Mouse (Mus musculus) lung, postnatal 4 days (tissue): ENCODE results near the gene Birc2.
A peak's percentile ranks its signal among the peaks of the same experiment; 100 is the strongest.

Source experiments
- DNase-seq, 2 experiments: peaks; one replicate each; pipeline ENCODE4 v3.0.0; 2021

The Birc2 gene

GRCm38 (mm10) chr9:7845216-7845895 lies 8.5 kb upstream of the Birc2 start:
- no peak for DNase-seq

- DNase-seq, result no peak
These were observed 4.4 kb upstream of the Birc2 start for GRCm38 (mm10) chr9:7841221-7841620.

GRCm38 (mm10) chr9:7837806-7838440 lies 1.1 kb upstream of the Birc2 start:
- no peak for DNase-seq

GRCm38 (mm10) chr9:7836331-7836730 lies 533 bp downstream of the Birc2 start:
- DNase-seq, result peak; percentile 41 to 44

DNA sequence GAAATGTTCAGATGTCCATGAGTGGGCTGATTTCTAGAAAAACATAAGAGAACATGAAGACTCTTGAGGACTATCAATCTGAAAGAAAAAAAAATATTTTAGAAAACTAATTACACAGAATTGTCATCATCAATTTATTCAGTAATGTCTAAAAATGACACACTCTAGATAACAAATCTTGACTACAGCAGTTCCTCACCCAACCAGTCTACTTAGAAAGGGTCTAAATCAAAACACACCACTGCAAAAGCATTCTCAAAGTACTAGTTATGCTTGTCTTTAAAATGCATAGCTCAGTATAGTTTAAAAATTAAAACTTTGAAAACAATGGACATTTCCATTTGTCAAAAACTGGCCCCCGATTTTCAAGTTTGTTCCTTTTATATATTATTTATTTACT lies 1.6 kb downstream of the Birc2 start:
- DNase-seq, result no peak

GRCm38 (mm10) chr9:7833421-7833820 lies 3.4 kb downstream of the Birc2 start:
- DNase-seq, result no peak

- DNase-seq, result no peak
These were observed 7.0 kb downstream of the Birc2 start for GRCm38 (mm10) chr9:7829531-7830528.

DNA sequence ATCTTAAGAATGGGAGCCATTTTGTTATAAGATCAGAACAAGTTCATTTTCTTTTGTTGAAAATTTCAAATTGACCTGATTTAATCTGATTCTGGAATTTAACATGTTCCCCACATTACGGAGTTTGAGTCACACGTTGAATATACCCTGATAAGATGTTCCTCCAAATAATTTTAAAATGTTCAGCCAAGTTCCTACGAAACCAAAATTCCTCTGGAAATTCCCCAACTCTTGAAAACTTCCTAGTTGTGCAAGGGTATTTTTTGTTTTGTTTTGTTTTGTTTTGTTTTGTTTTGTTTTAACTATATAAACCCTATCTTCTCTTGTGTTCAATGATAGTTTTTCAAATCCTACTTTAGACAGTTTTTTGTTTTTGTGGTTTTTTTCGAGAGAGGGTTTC lies 8.2 kb downstream of the Birc2 start:
- no peak for DNase-seq

DNA sequence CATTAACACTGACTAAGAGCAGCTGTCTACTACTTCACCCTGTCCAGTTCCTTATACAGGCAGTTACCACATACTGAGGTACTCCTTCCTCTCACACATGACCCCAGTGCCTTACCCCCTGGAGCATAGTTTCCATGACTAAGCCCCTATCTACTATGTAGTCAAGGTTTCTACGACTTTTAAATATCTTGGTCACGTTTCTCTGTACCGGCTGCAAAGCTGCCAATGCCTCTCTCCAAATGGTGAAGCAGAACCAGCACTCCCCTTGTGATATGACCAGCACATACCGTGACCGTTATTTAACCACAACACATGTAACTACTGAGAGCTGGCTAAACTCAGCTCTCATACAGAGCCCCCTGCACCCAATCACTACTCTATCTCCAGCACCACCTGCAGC lies 11.9 kb downstream of the Birc2 start:
- no peak for DNase-seq

DNA sequence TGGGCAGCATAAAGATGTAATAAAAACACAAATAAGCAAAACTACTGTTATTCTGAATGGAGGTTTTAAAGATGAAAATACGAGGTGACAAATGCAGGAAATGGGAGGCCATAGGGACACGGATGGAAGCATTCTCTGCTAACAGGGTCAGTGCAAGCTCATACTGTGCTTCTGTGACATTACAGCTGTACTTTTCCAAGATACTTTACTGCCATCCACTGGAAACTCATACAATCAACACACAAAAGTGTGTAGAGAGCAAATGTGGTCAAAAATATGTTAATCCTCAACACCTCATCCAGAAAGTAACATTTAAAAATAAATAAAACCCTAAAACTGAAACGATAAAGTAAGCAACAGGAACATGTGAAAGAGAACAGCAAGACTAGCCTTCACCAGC lies 14.1 kb downstream of the Birc2 start:
- DNase-seq, result no peak

DNA sequence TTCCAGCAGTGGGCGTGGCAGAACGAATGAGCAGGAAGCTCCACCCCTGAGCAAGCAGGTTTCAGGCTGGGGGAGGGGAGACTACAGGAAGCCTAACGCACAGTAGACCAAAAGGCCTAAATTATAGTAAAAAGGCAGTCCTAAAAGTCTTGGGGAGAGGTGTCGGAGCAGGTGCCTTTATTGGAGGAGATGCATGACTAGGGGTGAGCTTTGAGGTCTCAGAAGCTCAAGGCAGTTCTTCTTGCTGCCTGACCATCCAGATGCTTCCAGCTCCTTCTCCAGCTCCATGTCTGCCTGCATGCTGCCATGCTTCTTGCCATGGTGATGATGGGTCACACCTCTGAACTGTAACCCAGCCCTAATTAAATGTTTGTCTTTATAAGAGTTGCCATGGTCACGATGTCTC lies 31.8 kb downstream of the Birc2 start:
- DNase-seq, result no peak

DNA sequence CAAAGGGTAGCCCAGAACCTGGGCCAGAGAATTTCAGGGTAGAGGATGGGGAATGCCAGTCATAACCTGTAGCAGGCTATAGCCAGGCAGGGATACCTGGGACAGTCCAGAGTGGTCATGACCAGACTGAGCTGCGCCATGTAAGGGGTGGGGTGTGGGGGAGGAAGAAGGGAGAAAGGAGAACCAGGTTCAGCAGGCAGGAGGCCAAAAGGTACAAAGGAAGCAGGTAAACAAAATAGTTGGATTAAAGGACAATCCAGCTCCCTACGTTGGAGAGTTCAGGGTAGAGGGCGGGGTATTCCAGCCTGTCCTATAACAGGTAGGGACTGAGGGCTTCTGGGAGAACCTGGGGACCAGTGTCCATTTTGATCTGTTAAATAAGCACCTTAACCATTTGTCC lies 38.3 kb downstream of the Birc2 start:
- peak in 1 of 2 experiments; percentile 3 for DNase-seq

- DNase-seq, result no peak
These were observed 39.3 kb downstream of the Birc2 start for GRCm38 (mm10) chr9:7797542-7797941.

GRCm38 (mm10) chr9:7796129-7796864 lies 40.6 kb downstream of the Birc2 start:
- DNase-seq, result peak in 1 of 2 experiments; percentile 3

- DNase-seq, result peak in 1 of 2 experiments; percentile 12
These were observed 41.3 kb downstream of the Birc2 start for GRCm38 (mm10) chr9:7795581-7795980.

DNA sequence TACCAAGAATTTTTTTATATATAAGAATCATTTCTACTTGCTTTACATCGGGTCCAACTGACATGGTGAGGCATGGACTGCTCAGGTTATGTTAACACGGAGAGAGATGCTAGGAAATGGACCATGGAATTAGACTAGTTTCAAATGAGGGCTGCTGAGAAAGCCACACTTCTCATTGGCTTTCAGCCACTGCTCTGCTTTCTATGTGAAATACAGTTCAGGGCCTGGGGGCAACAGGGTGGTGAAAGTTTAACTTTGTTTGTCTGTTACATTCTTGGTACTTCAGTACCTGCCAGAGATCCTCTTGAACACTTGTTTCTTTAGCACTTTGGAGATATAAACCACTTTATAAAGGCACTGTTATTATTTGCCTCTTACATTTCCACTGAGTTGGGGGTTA lies 43.3 kb downstream of the Birc2 start:
- no peak for DNase-seq

GRCm38 (mm10) chr9:7790580-7791084 lies 46.2 kb downstream of the Birc2 start:
- DNase-seq, result no peak

- DNase-seq, result no peak
These were observed 46.9 kb downstream of the Birc2 start for GRCm38 (mm10) chr9:7789764-7790575.

DNA sequence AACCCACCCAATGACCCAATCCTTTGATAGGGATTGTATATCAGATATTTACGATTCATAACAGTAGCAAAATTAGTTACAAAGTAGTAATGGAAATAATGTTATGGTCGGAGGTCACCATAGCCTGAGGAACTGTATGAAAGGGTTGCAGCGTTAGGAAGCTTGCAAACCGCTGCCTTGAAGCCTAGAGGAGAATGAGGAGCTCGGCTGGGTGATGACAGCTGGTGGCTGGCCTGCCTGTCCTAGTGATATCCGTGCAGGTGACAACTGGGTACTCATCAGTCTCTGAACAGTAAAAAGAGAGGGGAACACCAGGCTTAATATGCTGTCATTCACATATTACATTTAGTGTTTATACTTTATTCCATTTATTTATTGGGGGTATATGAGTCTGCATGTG lies 48.5 kb downstream of the Birc2 start:
- DNase-seq, result no peak

DNA sequence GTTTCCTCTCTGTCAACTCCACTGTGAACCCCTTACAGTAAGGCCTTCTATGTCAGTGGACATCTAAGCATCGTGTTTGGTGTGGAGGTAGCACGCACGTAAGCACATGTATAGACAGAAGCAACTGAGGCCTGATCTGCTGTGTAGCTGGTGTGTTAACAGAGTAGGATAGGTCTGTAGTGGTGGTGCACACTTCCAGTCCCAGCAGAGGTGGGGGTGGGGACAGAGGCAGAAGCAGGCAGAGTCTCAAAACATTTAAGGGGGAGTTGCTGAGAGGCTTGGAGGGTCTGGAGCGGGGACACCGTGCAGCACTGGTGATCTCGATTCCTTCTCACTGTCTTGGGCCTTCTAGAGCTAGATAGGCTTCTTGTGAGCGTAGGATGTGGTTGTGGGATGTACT lies 50.8 kb downstream of the Birc2 start:
- no peak for DNase-seq

DNA sequence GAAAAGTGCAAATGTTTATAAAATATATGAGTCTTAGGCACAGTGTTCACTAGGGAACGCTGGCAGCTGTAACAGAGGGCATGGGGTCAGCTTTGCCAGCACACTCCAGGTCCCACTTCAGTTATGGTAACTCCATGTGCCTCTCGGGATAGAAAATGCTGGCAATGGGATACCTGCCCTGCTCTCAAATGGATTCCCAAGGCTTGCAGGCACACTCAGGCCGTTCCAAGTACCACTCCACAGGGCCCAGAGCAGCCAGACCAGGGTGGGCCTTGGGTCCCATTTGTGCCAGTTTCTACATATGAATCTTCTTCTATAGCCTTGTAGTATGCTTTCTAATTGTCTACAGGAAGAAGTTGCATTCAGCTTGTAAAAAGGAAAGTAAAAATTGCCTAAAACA lies 51.5 kb downstream of the Birc2 start:
- DNase-seq, result no peak

GRCm38 (mm10) chr9:7784615-7785012 lies 52.2 kb downstream of the Birc2 start:
- peak in 1 of 2 experiments; percentile 38 for DNase-seq
